Mouse (Mus musculus) c-Kit-positive CD71-negative TER-119-negative erythroid progenitor cells, embryonic 14.5 days (primary cell): ENCODE results near the gene Serpina1f.
"Not testable (repeated sequence)": the region's sequence is repeated elsewhere in the genome, so short reads cannot be mapped to it uniquely, and the experiment has no call there.

Experiments used
- DNase-seq: peaks from one replicate; pipeline ENCODE4 v3.0.0-alpha.2; 2013; ENCODE audit warnings: low read depth

Gene Serpina1f

DNA sequence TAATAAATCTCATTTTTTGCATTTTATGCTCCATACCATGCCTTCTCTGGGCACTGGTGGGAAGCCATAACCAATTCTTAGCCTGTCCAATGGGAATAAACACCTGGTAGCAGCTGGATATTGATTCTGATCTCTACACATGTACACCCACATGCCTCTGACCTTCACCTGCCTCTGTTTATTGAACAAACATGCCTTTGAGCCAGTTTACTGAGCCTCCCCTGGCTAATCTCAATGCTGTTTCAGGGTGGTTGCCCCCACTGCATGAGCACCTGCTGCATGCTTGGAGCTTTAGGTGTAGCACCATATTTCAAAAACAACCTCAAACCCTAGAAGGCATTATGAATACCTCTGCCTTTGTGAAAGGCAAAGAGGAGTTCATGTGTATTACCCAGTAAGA, 33.3 kb downstream of the Serpina1f start:
- not testable (repeated sequence) for DNase-seq

DNA sequence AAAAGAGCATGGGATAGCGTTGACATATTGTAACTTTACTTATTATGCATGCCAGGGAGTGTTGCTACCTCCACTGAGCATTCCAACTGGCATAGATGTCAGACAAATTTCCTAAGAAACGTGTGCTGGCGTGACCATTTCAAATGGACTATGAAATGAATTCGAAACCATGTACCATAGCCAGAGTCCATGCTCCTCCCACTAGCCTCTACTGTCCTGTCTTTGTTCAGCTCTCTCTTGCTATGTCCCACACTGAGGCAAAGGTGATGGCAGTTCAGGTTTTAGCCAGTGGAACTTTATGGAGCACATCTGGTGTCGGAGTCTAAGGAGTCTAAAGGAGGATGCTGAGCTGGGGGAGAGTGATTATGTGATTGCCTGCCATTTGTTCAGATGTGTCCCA, 35.3 kb downstream of the Serpina1f start:
- no peak for DNase-seq

DNA sequence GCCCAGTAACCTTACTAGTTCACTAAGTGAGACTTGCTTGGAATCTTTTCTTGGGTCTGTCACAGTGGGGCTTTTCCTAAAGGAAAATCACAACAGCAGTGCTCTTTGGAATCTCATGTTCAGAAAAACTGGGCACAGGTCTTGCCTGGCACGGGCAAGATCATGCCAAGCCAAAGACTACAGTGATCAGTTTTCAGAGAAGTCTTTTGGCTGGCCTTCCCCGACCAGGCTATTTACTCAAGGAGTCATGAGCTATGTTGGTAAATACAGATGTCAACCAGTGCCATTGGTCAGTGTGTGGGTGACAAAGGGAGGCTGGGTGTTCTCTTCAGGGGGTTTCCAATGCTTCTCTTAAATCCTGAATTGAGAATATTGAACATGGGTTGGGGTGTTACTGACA, 36.2 kb downstream of the Serpina1f start:
- DNase-seq: no peak

DNA sequence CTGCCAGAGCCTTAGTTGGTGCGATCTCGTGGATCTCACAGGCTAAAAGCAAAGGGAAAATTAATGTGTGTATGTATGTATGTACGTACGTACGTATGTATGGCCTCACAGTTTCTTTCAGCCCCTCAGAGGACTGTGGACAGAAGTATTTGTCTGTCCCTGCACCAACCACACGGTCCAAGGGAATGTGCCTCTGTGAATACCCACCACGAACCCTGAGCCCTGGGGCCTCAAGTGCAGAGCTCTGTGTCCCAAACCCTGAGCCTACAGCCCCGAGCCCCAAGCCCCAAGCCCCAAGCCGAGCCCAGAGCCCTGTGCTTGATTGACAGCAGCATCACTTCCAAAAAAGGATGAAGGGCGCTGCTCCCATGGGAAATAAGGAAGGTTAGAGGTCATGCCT, 37.3 kb downstream of the Serpina1f start:
- DNase-seq: no peak

DNA sequence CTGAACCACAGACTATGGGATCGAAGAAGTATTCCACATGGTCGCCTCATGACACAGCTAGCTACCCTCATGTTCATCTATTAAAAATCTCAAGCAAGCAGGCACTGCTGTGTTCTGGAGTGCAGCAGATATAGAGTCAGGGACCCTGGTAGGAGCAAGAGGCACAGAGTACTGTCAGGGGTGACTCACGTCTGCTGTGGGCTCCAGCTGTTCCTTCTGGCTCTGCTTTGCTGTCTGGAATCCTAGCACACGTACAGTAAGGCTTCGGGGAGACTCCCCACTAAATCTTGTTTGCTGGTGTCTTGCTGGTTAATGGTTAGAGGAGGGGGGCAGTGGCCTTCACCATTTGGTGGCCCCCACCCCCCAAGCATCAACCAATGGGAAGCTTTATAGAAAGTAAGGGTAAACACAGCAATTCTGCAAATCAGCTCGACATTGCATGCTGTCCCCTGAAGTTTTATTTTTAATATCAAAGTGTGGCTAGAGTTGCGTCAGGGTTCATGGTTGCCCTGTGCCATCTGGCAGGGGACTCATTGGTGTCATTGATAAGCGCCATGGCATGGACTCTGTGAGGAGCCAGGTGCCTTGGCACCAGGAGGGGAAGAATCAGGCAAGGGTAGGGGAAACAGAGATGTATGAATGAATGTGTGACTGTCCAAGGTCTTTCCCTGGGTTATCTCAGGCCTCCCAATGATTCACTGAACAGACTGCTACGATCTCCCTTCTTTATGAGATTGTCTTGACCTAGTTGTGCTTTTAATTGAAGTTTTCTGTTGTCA, 38.3 kb downstream of the Serpina1f start, which contains the start of gene Serpina6:
TSS of gene Serpina6 (minus strand) at position 365 of the 779 bp plus-strand sequence.
- no peak for DNase-seq

DNA sequence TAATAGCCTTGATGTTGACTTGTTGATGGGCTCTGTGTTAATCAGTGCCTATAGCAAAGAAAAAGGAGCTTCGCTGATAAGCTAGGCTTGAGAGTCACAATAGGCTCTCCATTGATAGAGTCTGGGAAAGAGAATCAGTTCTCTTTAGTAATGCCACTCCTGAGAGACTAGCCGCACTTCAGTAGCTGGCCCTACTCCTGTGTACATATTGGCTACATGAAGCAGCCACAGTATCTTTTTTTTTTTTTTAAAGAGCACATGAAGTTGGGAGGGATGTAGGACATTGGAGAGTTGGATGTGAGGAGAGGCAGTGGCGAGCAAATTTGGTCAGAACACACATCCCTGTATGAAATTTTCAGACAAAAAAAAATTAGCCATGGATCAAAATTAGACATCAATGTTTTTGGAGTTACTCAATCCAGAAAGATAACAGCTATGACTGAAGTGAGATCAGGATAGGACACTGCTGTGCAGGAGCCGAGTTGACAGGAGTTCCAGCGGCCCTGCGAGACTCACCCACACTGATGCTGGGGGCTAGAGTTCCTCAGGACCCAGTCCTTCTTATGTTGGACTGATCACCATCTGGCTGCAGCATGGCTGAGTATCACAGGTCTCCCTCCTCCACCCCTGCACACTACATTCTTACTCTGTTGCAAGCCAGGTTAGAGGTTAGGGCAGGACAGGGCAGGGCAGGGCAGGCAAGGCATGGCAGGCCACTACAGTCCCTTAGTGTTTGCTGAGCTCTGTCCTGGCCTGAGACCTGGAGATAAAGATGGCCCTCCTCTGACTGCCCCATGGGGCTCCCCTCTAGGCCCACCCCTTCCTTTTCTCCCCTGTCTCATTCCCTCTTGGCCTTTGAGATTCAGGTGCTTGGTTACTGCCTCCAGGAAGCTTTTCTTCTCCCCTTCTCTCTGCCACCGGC, 39.9 kb downstream of the Serpina1f start:
- no peak for DNase-seq

DNA sequence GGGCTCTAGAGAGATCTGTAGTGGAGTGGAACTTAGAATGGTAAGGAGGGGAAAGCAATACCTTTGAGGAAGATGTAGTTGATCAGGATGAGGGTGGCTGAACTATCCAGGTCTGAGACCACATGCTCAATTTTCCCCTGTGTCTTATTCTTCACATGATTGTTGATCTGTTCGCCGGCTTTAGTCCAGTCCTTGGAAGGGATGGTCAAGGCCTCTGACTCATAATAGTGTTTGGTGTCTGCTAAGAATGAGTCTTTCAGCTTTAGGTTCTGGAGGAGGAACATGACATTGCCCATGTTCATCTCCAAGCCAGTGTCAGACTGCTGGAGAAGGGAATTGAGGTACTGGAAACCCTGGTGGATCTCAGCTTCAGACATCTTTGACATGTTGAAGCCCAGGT, 41.5 kb downstream of the Serpina1f start:
- DNase-seq: no peak

DNA sequence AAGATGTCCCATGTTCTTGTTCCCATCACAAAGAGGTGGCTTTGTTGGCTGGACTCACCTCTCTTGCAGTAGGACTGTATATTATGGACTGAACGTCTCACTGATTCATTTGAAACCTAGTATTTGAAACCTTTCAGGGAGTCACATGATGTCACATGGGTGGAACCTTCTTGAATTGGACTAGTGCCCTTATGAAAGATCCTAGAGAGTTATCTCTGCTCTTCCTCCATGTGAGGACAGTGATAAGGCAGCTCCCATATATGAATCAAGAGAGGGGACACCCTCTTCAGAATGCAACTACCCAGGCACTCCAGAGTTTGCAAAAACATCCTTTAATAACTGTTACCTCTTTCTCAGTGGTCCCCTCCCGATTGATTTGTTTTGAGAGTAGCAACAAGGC, 49.0 kb downstream of the Serpina1f start:
- no peak for DNase-seq

DNA sequence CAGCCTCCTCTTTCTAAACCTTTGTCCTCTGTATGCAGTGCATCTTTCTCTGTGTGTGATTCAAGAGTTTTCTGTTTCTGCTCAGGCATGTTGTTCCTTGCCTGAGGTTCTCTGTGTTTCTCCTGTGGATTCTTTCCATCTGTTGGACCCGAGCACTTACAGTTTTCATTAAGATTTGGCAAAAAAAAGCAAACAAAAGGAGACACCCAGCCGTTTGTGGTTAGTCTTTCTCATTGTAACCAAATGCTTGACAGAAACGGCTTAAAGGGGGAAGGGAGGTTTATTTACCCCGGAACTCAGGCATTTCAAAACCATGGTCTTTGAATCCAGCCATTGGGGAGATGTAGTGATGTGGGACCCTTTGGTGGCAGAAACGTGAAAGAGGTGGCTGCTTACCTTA, 50.7 kb downstream of the Serpina1f start:
- no peak for DNase-seq

DNA sequence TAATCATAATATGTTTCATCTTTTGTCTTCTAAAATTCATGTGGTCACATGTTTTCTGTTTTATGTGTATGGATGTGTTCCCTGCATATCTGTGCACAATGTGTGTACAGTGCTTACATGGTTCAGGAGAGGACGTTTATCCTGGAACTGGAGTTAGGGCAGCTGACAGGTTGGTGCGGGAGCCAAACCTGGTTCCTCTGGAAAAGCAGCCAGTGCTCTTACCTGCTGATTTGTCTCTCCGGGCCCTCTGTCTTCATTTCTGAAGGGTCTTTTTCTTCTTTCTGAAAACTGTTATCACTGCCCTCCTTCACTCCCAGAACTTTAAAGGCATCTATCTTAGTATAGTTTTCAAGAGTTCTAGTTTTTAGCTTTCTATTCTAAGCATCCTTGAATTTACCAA, 51.5 kb downstream of the Serpina1f start:
- no peak for DNase-seq

DNA sequence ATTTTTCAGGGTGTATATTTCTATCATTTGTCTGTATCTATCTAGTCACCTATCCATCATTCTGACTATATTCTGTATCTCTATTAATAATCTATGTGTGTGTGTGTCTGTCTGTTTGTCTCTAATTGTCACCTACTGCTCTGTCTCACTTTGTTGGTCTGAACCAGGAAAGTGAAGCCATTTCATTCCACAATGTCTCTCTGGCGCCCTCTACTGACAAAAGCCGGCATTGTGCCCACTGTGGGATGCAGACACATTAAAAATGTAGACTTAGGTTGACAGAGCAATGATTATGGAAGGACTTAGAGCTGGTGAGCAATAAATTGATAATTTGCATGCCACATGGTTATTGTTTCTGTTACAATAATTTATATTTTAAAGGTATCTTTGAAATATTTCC, 52.0 kb downstream of the Serpina1f start:
- peak; percentile 61 for DNase-seq
